Mouse (Mus musculus) spleen, adult 10 weeks (tissue): ENCODE data around the gene Vmn1r8. TPM values are rescaled to one million over a fixed set of nuclear protein-coding genes. Genes with fewer than 3 reads are reported as not detected.

Experiments
- polyA plus RNA-seq: library from polyadenylated mRNA; stranded (reverse); fragments of 350-450 nt; fragmentation: Illumina TruSeq; extraction: RNeasy Lipid Tissue Mini Kit (QIAGEN cat#74804); gene quantifications from one replicate; pipeline ENCODE4 v1.2.3, GENCODE M21; 2015; ENCODE audit warnings: low replicate concordance; ENCODE audit not compliant: insufficient read depth

Gene Vmn1r8
- not detected for polyA plus RNA-seq

DNA sequence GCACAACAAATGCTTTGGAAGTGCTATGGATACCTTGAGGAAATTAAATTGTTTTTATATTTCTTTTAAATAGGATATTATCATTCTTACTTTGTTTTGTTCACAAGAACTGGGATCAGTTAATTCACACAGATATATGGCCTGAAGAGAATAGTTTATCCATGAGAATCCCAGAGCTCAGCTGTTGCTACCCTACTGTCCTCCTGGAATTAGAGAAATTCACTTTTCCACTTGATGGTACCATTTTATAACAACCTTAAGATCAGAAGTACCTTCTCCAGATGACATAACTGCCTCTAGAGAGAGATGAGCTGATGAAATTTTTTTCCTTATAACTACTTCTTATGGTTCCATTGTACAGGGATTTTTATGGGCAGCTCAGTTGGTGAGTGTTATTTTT, at the start of gene Vmn1r8:
Gene Vmn1r8, plus strand, starts transcription at position 301 of the 400 bp plus-strand sequence.

GRCm38 (mm10) chr6:56996943-56997342, 35.1 kb upstream of the Vmn1r8 start, which contains the start of gene Vmn1r6:
TSS of gene Vmn1r6 (plus strand) at chr6:56997243.

GRCm38 (mm10) chr6:57025224-57025623, 6.9 kb upstream of the Vmn1r8 start, which contains the start of gene Vmn1r7:
TSS of gene Vmn1r7 (minus strand) at chr6:57025324.

GRCm38 (mm10) chr6:57066487-57066886, 34.4 kb downstream of the Vmn1r8 start, which contains the start of gene Vmn1r9:
TSS of gene Vmn1r9 (plus strand) at chr6:57066787.

Other genes with a start within 250 kb of the Vmn1r8 start
- 49.2 TPM for gene Kbtbd2, start 234.5 kb upstream of the Vmn1r8 start, polyA plus RNA-seq
- 25.7 TPM for gene Fkbp9, start 200.2 kb upstream of the Vmn1r8 start, polyA plus RNA-seq
- gene Nt5c3, start 108.4 kb upstream of the Vmn1r8 start, polyA plus RNA-seq = 125 TPM
- gene Vmn1r4, start 108.3 kb upstream of the Vmn1r8 start, polyA plus RNA-seq = 0.22 TPM
- gene Vmn1r5, start 62.0 kb upstream of the Vmn1r8 start, polyA plus RNA-seq = not detected
- gene Vmn1r6, start 35.0 kb upstream of the Vmn1r8 start, polyA plus RNA-seq = not detected
- not detected for gene Vmn1r7, start 7.0 kb upstream of the Vmn1r8 start, polyA plus RNA-seq
- gene Vmn1r9, start 34.5 kb downstream of the Vmn1r8 start, polyA plus RNA-seq = not detected
- gene Vmn1r10, start 77.2 kb downstream of the Vmn1r8 start, polyA plus RNA-seq = not detected
- not detected for gene Vmn1r11, start 101.2 kb downstream of the Vmn1r8 start, polyA plus RNA-seq
- not detected for gene Vmn1r12, start 124.6 kb downstream of the Vmn1r8 start, polyA plus RNA-seq
- gene Vmn1r13, start 171.0 kb downstream of the Vmn1r8 start, polyA plus RNA-seq = not detected
- gene Vmn1r14, start 199.4 kb downstream of the Vmn1r8 start, polyA plus RNA-seq = not detected
- not detected for gene Vmn1r15, start 225.7 kb downstream of the Vmn1r8 start, polyA plus RNA-seq